Mouse (Mus musculus): Measurements from ENCODE around the gene Fez1. TPM values are rescaled to one million over a fixed set of nuclear protein-coding genes. Genes with fewer than 3 reads are reported as not detected.
A peak's percentile ranks its signal among the peaks of the same experiment; 100 is the strongest.

Fez1 gene
- total RNA-seq, 2 experiments from 2014 or later, result 0.91 to 1.4 TPM

- DNase-seq, result no peak
Observed at GRCm38 (mm10) chr9:36833914-36834313, 12.2 kb downstream of the Fez1 start.

GRCm38 (mm10) chr9:36846346-36846745 is 24.7 kb downstream of the Fez1 start:
- no peak for DNase-seq

DNA sequence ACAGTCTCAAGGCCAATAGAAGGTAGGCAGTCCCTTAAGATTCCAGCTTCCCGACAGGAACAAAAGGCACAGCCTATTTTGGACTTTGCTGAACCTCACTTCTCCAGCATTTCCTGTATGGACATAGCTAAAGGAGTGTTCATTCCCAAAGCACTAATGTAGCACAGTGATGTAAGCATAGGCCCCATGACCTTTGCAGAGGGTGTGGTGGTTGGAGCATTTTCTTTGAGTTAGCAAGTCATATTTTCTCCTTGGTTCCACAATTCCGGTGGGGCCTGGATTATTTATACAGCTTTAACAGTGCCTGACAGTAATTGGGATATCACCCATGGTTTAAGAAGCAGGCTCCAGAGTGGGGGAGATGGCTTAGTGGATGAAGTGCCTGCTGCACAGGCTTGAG is 27.0 kb downstream of the Fez1 start:
- no peak for DNase-seq

- DNase-seq, result no peak
Observed at GRCm38 (mm10) chr9:36850091-36850490, 28.4 kb downstream of the Fez1 start.

- DNase-seq, result no peak
Observed at GRCm38 (mm10) chr9:36852175-36852574, 30.5 kb downstream of the Fez1 start.

GRCm38 (mm10) chr9:36856351-36856750 is 34.7 kb downstream of the Fez1 start:
- no peak for DNase-seq

DNA sequence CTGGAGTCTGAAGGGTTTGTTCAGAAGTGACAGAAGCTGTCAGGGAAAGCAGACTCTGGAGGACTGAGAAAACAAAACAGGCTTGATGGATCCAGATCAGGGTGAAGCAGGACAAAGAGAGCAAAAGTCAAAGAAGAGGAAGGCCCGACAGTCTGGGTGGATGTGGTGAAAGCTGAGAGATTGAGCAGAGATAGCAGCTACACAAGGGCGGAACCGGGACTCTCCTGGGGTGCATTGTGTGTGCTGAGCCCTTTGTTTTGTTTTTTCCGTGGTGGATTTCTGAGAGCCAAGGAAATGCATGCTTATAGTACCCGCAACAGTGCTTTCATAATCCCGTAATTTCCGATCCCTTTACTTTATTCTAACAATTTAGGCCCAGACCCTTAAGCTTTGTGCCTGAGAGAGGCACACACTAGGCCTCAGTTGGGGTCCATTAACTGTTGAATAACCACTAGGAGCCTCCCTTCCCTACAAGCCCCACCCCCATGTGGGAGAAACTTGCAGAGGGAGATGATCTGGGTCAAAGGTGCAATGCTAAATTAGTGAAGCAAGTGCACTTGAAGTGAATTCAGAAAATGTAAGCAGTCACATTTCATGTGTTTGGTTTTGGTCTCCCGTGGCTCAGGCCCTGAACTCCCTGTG is 35.9 kb downstream of the Fez1 start:
- no peak for DNase-seq

DNA sequence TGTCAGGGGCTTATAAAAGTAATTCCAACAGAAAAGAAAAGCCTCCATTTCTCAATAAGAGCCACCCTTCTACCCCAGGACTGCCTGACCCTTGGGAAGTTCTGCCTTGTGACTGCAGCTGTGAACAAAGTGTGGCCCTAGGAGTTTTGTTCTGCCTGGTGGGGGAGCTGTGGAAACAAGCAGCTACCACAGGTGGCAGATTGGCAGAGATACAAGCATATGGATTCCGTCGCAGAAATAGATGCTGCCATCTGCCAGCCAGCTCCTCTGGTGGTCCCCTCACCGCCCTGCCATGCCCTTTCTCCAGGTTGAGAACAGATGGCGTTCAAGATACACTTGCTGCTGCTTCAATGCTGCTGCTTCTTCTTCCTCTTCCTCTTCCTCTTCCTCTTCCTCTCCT is 37.0 kb downstream of the Fez1 start:
- no peak for DNase-seq

GRCm38 (mm10) chr9:36862576-36862975 is 40.9 kb downstream of the Fez1 start:
- DNase-seq, result no peak

DNA sequence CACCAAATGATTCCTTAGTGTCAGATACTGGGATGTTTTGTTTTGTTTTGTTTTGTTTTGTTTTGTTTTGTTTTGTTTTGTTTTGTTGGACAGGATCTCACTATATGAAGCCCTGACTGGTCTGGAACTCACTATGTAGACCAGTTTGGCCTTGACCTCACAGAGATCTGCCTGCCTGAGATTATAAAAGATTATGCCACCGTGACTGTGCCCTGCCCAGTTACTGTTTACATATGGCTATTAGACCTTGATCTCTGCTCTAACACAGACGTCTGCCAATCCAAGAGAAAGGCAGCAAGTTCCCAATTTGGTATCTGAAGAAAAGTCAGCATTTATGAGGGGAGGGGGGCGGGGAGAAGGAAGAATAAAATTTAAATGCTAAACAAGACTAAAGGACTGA is 42.0 kb downstream of the Fez1 start:
- DNase-seq, result no peak

- no peak for DNase-seq
Observed at GRCm38 (mm10) chr9:36864862-36865813, 43.5 kb downstream of the Fez1 start.

GRCm38 (mm10) chr9:36868662-36869061 is 47.0 kb downstream of the Fez1 start:
- DNase-seq, result no peak

- DNase-seq, result no peak
Observed at GRCm38 (mm10) chr9:36870263-36870662, 48.6 kb downstream of the Fez1 start.

DNA sequence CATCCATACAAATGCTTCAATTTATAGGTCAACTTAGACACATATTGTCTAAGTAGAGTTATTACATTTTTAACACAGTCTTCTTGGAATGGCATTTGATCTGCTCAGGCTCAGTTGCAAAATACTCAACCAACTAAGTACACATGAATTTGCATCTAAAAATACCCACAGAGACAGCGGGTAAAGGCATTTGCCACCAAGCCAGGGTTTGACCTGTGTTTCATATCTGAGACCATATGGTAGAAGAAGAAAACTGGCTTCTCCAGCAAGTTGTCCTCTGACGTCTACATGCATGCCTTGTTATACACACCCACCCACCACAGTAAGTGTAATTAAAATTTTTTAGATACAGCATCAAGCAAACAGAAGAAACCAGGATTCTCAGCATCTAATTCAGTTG is 52.1 kb downstream of the Fez1 start:
- DNase-seq, result no peak

DNA sequence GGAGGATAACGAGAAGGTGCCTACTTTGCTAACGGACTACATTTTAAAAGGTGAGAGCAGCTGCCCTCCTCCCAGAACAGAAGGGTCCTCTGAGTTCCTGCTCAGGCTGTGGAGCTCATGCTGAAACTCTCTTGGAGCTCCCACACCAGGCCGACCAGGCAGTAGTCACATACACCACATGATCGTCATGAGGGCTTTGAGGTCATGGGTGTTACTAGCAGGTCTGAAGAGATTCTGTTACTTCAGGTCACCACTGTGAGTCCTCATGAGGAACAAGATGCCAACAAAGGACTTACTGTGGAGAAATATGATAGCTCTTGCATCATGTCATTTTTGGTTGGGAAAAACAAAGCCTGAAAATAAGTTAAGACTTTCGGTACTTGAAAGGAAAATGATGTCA is 54.6 kb downstream of the Fez1 start:
- DNase-seq, result no peak

GRCm38 (mm10) chr9:36876787-36877186 is 55.1 kb downstream of the Fez1 start:
- DNase-seq, result no peak

DNA sequence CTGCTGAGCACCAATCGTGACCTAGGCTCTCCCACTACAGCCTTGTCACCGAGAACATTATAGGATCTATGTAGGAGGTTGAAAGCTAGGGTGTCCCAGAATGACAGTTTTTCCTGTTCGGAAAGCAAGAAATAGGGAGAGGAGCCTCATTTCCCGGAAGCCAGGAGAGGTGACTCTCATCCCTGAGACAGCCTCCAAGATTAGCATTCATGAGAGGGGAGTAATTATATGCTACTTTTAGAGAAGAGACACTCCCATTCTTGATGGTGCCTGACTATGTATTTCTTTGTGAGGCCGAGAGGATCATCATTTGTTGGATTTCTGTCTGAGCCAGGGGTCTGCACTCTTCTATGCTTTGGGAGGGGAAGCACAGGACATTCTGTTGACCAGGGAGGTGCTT is 60.0 kb downstream of the Fez1 start:
- no peak for DNase-seq

GRCm38 (mm10) chr9:36882034-36882745 is 60.5 kb downstream of the Fez1 start:
- no peak for DNase-seq

DNA sequence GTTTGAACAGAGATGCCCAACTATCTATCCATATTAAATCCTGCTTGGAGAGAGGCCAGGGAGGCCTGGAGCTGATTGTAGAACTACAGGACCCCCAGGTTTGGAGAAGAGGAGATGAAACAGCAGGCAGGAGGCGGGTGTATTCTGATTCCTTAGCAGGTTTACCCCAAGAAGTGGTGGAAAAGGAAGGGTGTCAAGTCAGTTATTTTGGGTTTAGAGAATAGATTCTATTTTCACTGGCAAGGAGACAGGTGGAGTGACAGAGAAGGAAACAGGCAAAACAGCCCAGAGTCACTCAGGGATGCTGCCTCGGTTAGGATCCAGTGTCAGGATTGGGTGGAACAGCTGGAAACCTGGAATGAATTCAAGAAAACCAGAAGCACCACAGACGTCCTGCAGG is 61.9 kb downstream of the Fez1 start:
- no peak for DNase-seq

- DNase-seq, result peak; percentile 27
Observed at GRCm38 (mm10) chr9:36885237-36885636, 63.6 kb downstream of the Fez1 start.

DNA sequence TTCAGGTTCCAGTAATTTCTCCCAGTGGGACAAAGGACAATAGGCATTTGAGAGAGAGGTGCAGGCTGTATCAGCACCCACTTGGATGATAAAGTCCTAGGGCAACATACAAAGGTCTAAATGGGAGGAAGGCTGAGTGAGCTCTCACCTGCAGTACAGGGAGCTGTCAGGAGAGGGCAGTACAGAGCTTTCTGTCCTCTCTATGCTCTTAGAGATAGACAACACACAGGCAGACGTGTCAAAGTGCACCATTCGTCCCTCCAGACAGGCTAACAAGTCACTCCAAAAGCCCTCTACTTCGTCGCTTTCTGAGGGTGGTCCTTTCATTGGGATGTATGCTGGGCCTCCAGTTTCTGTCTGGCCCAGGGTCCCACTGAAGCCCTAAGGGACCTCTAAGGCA is 68.9 kb downstream of the Fez1 start:
- DNase-seq, result peak; percentile 71

- DNase-seq, result no peak
Observed at GRCm38 (mm10) chr9:36893413-36893990, 71.8 kb downstream of the Fez1 start.

GRCm38 (mm10) chr9:36894242-36894641 is 72.6 kb downstream of the Fez1 start:
- DNase-seq, result no peak
